Mouse (Mus musculus): ENCODE measurements at regions not wholly inside any gene's neighbourhood (a gene's known extent, or its start where the extent isn't known, plus 50 kb on each side); places are given as distances from the start of the nearest gene placed in this dataset.

- H3K4me3 ChIP-seq (ENCODE audit: low read depth, low read length), result no peak overlapping the region
- no peak overlapping the region for H3K4me2 ChIP-seq (ENCODE audit: low read depth, severe bottlenecking)
- no peaks in the 10 kb centered on the region for H3K4me1 ChIP-seq (ENCODE audit: control insufficient read depth, insufficient read depth, low read length)
- ATAC-seq (ENCODE audit: insufficient number of reproducible peaks, low FRiP score, low TSS enrichment, low read depth), result no peak
- WGBS, result 90% methylated on average over 5 of the region's 5 CpGs
- no peak overlapping the region for H3K27ac ChIP-seq (replicated peaks; ENCODE audit: low read depth, low read length)
- H3K27me3 ChIP-seq (ENCODE audit: control insufficient read depth, insufficient read depth, low read length), result no peaks in the 10 kb centered on the region
- no peak overlapping the region for H3K9ac ChIP-seq (ENCODE audit: low read length)
- H3K9me3 ChIP-seq (ENCODE audit: control insufficient read depth, low read length), result no peaks in the 10 kb centered on the region
- no peak for DNase-seq (ENCODE audit: low spot score)
- H3K36me3 ChIP-seq (ENCODE audit: control insufficient read depth, insufficient read depth, low read length), result no peaks in the 10 kb centered on the region
These were observed 254.1 kb upstream of the Plxna2 start for GRCm38 (mm10) chr1:194363917-194364316.

GRCm38 (mm10) chr1:194363129-194363768 is 254.8 kb upstream of the Plxna2 start:
- H3K27me3 ChIP-seq (ENCODE audit: control insufficient read depth, insufficient read depth, low read length), result no peaks in the 10 kb centered on the region
- no peak overlapping the region for H3K9ac ChIP-seq (ENCODE audit: low read length)
- no peaks in the 10 kb centered on the region for H3K4me1 ChIP-seq (ENCODE audit: control insufficient read depth, insufficient read depth, low read length)
- H3K4me3 ChIP-seq (ENCODE audit: low read depth, low read length), result no peak overlapping the region
- WGBS, result 64% methylated on average over 1 of the region's 1 CpGs
- no peak for ATAC-seq (ENCODE audit: insufficient number of reproducible peaks, low FRiP score, low TSS enrichment, low read depth)
- H3K9me3 ChIP-seq (ENCODE audit: control insufficient read depth, low read length), result no peaks in the 10 kb centered on the region
- H3K27ac ChIP-seq (replicated peaks; ENCODE audit: low read depth, low read length), result no peak overlapping the region
- H3K36me3 ChIP-seq (ENCODE audit: control insufficient read depth, insufficient read depth, low read length), result no peaks in the 10 kb centered on the region
- no peak overlapping the region for H3K4me2 ChIP-seq (ENCODE audit: low read depth, severe bottlenecking)
- DNase-seq (ENCODE audit: low spot score), result no peak

GRCm38 (mm10) chr1:194362298-194362697 is 255.7 kb upstream of the Plxna2 start:
- Histone ChIP-seq H3K4me2 (ENCODE audit: low read depth, severe bottlenecking) (no peak overlapping the region), H3K27me3 (ENCODE audit: control insufficient read depth, insufficient read depth, low read length) (no peaks in the 10 kb centered on the region), H3K9me3 (ENCODE audit: control insufficient read depth, low read length) (no peaks in the 10 kb centered on the region), H3K4me1 (ENCODE audit: control insufficient read depth, insufficient read depth, low read length) (no peaks in the 10 kb centered on the region), H3K27ac (replicated peaks; ENCODE audit: low read depth, low read length) (no peak overlapping the region), H3K9ac (ENCODE audit: low read length) (no peak overlapping the region), H3K4me3 (ENCODE audit: low read depth, low read length) (no peak overlapping the region), H3K36me3 (ENCODE audit: control insufficient read depth, insufficient read depth, low read length) (no peaks in the 10 kb centered on the region)
- no peak for ATAC-seq (ENCODE audit: insufficient number of reproducible peaks, low FRiP score, low TSS enrichment, low read depth)
- no peak for DNase-seq (ENCODE audit: low spot score)

DNA sequence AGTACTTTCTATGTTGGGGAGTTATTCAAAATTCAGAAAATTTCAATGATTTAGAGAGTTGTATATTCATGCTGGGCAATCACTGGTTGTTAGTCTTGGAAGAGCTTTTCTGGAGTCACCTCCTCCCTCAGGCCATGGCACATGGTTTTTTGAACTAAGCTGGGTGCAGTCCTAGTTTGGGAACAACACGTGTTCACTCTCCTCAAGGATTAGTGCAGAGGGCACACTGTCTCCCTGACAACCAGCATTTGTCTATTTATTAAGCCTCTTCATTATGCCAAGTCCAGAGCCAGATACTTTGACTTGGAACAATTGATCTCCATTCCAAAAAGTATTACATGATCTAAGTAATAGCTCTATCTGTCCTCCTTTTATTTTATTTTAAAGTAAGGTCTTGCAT is 256.7 kb upstream of the Plxna2 start:
- DNase-seq (ENCODE audit: low spot score) (no peak), ATAC-seq (ENCODE audit: insufficient number of reproducible peaks, low FRiP score, low TSS enrichment, low read depth) (no peak)
- 60% methylated on average over 1 of the region's 1 CpGs for WGBS
- H3K27me3 ChIP-seq (ENCODE audit: control insufficient read depth, insufficient read depth, low read length), result no peaks in the 10 kb centered on the region
- no peak overlapping the region for H3K4me2 ChIP-seq (ENCODE audit: low read depth, severe bottlenecking)
- H3K36me3 ChIP-seq (ENCODE audit: control insufficient read depth, insufficient read depth, low read length), result no peaks in the 10 kb centered on the region
- no peaks in the 10 kb centered on the region for H3K4me1 ChIP-seq (ENCODE audit: control insufficient read depth, insufficient read depth, low read length)
- H3K9me3 ChIP-seq (ENCODE audit: control insufficient read depth, low read length), result no peaks in the 10 kb centered on the region
- no peak overlapping the region for H3K4me3 ChIP-seq (ENCODE audit: low read depth, low read length)
- no peak overlapping the region for H3K27ac ChIP-seq (replicated peaks; ENCODE audit: low read depth, low read length)
- no peak overlapping the region for H3K9ac ChIP-seq (ENCODE audit: low read length)

GRCm38 (mm10) chr1:194354332-194355120 is 263.5 kb upstream of the Plxna2 start:
- ATAC-seq (ENCODE audit: insufficient number of reproducible peaks, low FRiP score, low TSS enrichment, low read depth) (no peak), DNase-seq (ENCODE audit: low spot score) (no peak)
- no peak overlapping the region for H3K4me2 ChIP-seq (ENCODE audit: low read depth, severe bottlenecking)
- H3K4me3 ChIP-seq (ENCODE audit: low read depth, low read length), result no peak overlapping the region
- H3K9ac ChIP-seq (ENCODE audit: low read length), result no peak overlapping the region
- no peak overlapping the region for H3K27ac ChIP-seq (replicated peaks; ENCODE audit: low read depth, low read length)
- 46% methylated on average over 1 of the region's 1 CpGs for WGBS
- no peaks in the 10 kb centered on the region for H3K9me3 ChIP-seq (ENCODE audit: control insufficient read depth, low read length)
- H3K4me1 ChIP-seq (ENCODE audit: control insufficient read depth, insufficient read depth, low read length), result no peaks in the 10 kb centered on the region
- no peaks in the 10 kb centered on the region for H3K36me3 ChIP-seq (ENCODE audit: control insufficient read depth, insufficient read depth, low read length)
- no peaks in the 10 kb centered on the region for H3K27me3 ChIP-seq (ENCODE audit: control insufficient read depth, insufficient read depth, low read length)

DNA sequence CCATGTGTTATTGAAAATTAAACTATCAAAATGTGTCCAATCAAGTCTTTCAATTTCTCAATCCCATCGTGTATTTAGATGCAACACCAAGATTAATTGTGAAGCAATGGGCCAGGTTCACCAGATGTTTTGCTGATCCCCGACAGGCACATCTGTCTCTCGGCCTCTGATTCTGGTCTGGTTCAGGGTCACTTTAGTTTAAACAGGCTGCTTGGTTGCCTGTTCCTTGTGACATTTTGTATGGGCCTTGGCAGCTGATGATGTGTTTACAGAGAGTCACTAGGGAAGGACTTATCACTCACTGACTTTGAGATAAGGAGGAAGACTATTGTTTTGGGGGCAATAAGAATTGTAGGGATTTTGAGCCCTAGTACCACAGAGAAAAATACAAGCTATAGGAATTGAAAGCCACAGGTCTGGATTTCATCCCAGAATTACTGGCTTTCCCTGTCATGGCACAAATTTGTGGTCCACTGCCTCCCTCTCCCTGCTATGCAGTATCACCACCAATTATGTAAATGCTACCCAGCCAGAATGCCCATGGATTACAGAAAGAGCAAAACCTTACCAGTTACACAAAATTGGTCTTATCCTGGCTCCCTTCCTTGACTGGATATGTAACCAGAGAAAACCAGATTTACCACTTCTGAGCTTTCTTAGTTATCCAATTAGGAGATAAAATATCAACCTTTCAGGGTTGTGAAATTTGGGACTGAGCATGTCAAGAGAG is 272.5 kb upstream of the Plxna2 start:
- no peak overlapping the region for H3K4me3 ChIP-seq (ENCODE audit: low read depth, low read length)
- ATAC-seq (ENCODE audit: insufficient number of reproducible peaks, low FRiP score, low TSS enrichment, low read depth) (no peak), DNase-seq (ENCODE audit: low spot score) (no peak)
- H3K4me2 ChIP-seq (ENCODE audit: low read depth, severe bottlenecking), result no peak overlapping the region
- no peak overlapping the region for H3K27ac ChIP-seq (replicated peaks; ENCODE audit: low read depth, low read length)
- H3K9ac ChIP-seq (ENCODE audit: low read length), result no peak overlapping the region
- no peaks in the 10 kb centered on the region for H3K9me3 ChIP-seq (ENCODE audit: control insufficient read depth, low read length)
- H3K36me3 ChIP-seq (ENCODE audit: control insufficient read depth, insufficient read depth, low read length), result no peaks in the 10 kb centered on the region
- no peaks in the 10 kb centered on the region for H3K4me1 ChIP-seq (ENCODE audit: control insufficient read depth, insufficient read depth, low read length)
- no peaks in the 10 kb centered on the region; the same call in 1 of the 2 replicates for H3K27me3 ChIP-seq (ENCODE audit: control insufficient read depth, insufficient read depth, low read length)
- whole genome bisulfite sequencing, result 76% methylated on average over 3 of the region's 3 CpGs

DNA sequence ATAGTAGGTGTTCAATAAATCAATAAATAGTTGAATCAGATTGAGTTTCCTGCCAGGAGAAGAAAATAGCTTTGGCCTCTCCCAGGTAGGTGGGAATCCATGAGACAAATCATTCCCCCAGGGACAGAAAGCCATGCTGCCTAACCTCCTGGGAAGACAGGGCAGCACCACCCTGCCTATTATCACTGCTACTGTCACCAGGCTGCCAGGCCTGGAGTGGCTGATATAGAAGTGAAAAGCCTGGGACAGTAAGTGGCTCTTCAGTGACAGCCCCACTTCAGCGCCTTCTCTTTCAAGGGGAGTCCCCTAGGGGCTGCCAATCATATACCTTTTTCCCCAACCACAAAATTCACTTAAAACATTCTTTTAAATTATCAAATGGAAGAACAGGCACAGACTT is 275.4 kb upstream of the Plxna2 start:
- H3K9ac ChIP-seq (ENCODE audit: low read length), result no peak overlapping the region
- no peak overlapping the region for H3K27ac ChIP-seq (replicated peaks; ENCODE audit: low read depth, low read length)
- DNase-seq (ENCODE audit: low spot score), result no peak
- no peaks in the 10 kb centered on the region for H3K36me3 ChIP-seq (ENCODE audit: control insufficient read depth, insufficient read depth, low read length)
- no peak overlapping the region for H3K4me3 ChIP-seq (ENCODE audit: low read depth, low read length)
- H3K4me1 ChIP-seq (ENCODE audit: control insufficient read depth, insufficient read depth, low read length), result no peaks in the 10 kb centered on the region
- ATAC-seq (ENCODE audit: insufficient number of reproducible peaks, low FRiP score, low TSS enrichment, low read depth), result no peak
- no peak overlapping the region for H3K4me2 ChIP-seq (ENCODE audit: low read depth, severe bottlenecking)
- 83% methylated on average over 1 of the region's 1 CpGs for WGBS
- H3K9me3 ChIP-seq (ENCODE audit: control insufficient read depth, low read length), result no peaks in the 10 kb centered on the region
- no peaks in the 10 kb centered on the region; the same call in 1 of the 2 replicates for H3K27me3 ChIP-seq (ENCODE audit: control insufficient read depth, insufficient read depth, low read length)

DNA sequence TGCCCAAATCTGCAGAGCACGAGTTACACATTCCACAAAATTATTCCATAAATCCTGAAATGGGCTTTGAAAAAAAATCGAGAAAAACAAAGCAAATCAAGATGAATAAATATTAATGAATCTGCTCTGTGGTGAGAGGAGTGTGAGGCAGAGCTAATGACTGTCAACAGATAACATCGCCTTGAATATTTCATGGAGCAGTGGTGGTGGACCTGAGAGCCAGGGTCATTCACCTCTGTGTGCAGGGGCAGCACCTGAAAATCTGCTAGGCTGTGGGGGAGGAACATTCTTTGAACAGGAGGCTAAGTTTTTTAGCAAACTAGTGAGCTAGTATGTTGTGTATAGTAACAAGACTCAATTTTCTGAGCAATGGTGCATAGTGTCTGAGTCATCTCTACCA is 276.3 kb upstream of the Plxna2 start:
- WGBS, result 62% methylated on average over 3 of the region's 3 CpGs
- no peaks in the 10 kb centered on the region; the same call in 1 of the 2 replicates for H3K27me3 ChIP-seq (ENCODE audit: control insufficient read depth, insufficient read depth, low read length)
- ATAC-seq (ENCODE audit: insufficient number of reproducible peaks, low FRiP score, low TSS enrichment, low read depth), result no peak
- H3K9me3 ChIP-seq (ENCODE audit: control insufficient read depth, low read length), result no peaks in the 10 kb centered on the region
- no peak overlapping the region for H3K4me2 ChIP-seq (ENCODE audit: low read depth, severe bottlenecking)
- DNase-seq (ENCODE audit: low spot score), result no peak
- no peak overlapping the region for H3K4me3 ChIP-seq (ENCODE audit: low read depth, low read length)
- no peak overlapping the region for H3K27ac ChIP-seq (replicated peaks; ENCODE audit: low read depth, low read length)
- H3K9ac ChIP-seq (ENCODE audit: low read length), result no peak overlapping the region
- H3K4me1 ChIP-seq (ENCODE audit: control insufficient read depth, insufficient read depth, low read length), result no peaks in the 10 kb centered on the region
- H3K36me3 ChIP-seq (ENCODE audit: control insufficient read depth, insufficient read depth, low read length), result no peaks in the 10 kb centered on the region
